Mouse (Mus musculus) liver, embryonic 16.5 days (tissue): ENCODE measurements around the gene Olfr1443. TPM values are rescaled to one million over a fixed set of nuclear protein-coding genes. Genes with fewer than 3 reads are reported as not detected.
"Not testable (repeated sequence)": the region's sequence is repeated elsewhere in the genome, so short reads cannot be mapped to it uniquely, and the experiment has no call there.

Experiments used
- ATAC-seq: fragments of 200-750 bp; cut with Nextera tagmentation; 2 replicates; pipeline ENCODE4 v1.8.0; 2017; ENCODE audit warnings: low read depth, mild to moderate bottlenecking, moderate number of reproducible peaks, moderate library complexity
- H3K27ac ChIP-seq: fragments of 300-500 bp; sonication (generic); 2 replicates; pipeline ENCODE4 v1.5.1; 2014; ENCODE audit warnings: mild to moderate bottlenecking, low read length
- H3K27me3 ChIP-seq: fragments of 300-500 bp; sonication (generic); 2 replicates; pipeline ENCODE4 v1.6.1; 2014; ENCODE audit warnings: low read depth, low read length, mixed read lengths; ENCODE audit not compliant: control insufficient read depth, insufficient read depth
- H3K36me3 ChIP-seq: fragments of 300-500 bp; sonication (generic); 2 replicates; pipeline ENCODE4 v1.6.1; 2014; ENCODE audit warnings: mild to moderate bottlenecking; ENCODE audit not compliant: control insufficient read depth, insufficient read depth
- H3K4me1 ChIP-seq: fragments of 300-500 bp; sonication (generic); 2 replicates; pipeline ENCODE4 v1.6.1; 2014; ENCODE audit warnings: low read depth, low read length, mixed read lengths; ENCODE audit not compliant: control insufficient read depth
- H3K4me2 ChIP-seq: fragments of 300-500 bp; sonication (generic); 2 replicates; pipeline ENCODE4 v1.6.1; 2014; ENCODE audit warnings: low read depth, low read length, mixed read lengths
- H3K4me3 ChIP-seq: fragments of 300-500 bp; sonication (generic); 2 replicates; pipeline ENCODE4 v1.5.1; 2014; ENCODE audit warnings: low read depth, mild to moderate bottlenecking, low read length
- H3K9ac ChIP-seq: fragments of 300-500 bp; sonication (generic); 2 replicates; pipeline ENCODE4 v1.6.1; 2014; ENCODE audit warnings: low read depth, low read length
- H3K9me3 ChIP-seq: fragments of 300-500 bp; sonication (generic); replicated peaks from 2 replicates; pipeline ENCODE4 v1.6.1; 2016; ENCODE audit warnings: low read length; ENCODE audit not compliant: control insufficient read depth
- WGBS: fragments of 180-500 bp; shearing (Covaris S2); extraction: QIAGEN DNeasy Blood & Tissue Kit; methylation state at CpG from one replicate; pipeline ENCODE4 v1.1.7; 2014; ENCODE audit not compliant: insufficient replicate concordance; 5-methylcytosine and 5-hydroxymethylcytosine counted together
- polyA plus RNA-seq: library from polyadenylated mRNA; unstranded; fragments of >200 nt; fragmentation: Nextera tagmentation; extraction: Ambion mirVana; gene quantifications from 2 replicates; pipeline ENCODE4 v1.2.1, GENCODE M21; 2015

The Olfr1443 gene
- polyA plus RNA-seq, 1 experiment from 2014 or later = not detected

DNA sequence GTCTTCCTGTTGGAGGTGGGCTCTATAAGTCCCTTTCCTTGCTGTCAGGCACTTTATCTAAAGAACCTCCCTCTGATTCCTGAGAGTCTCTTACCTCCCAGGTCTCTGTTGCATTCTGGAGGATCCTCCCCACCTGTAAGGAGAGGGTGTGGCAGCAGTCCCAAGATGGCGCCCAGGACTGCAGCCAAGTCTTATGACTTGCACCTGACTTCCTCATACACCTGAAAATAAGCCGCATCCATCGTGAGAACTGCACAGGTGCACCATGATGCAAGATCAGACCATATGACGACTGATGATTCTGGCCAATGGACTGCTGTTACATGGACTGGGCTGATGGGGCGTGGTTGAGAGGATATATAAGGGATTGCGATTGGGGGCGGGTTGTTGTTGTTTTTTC is 43.7 kb downstream of the Olfr1443 start:
- H3K9me3 ChIP-seq = not testable (repeated sequence)
- 71% methylated on average over 7 of the region's 7 CpGs for WGBS

GRCm38 (mm10) chr19:12722308-12722707 is 44.4 kb downstream of the Olfr1443 start:
- ATAC-seq = no peak

More for the DNA sequence above, 43.7 kb downstream of the Olfr1443 start:
- H3K36me3 ChIP-seq, H3K4me2 ChIP-seq, H3K27me3 ChIP-seq, H3K27ac ChIP-seq, H3K4me3 ChIP-seq, H3K9ac ChIP-seq, H3K4me1 ChIP-seq, ATAC-seq: not testable (repeated sequence)

DNA sequence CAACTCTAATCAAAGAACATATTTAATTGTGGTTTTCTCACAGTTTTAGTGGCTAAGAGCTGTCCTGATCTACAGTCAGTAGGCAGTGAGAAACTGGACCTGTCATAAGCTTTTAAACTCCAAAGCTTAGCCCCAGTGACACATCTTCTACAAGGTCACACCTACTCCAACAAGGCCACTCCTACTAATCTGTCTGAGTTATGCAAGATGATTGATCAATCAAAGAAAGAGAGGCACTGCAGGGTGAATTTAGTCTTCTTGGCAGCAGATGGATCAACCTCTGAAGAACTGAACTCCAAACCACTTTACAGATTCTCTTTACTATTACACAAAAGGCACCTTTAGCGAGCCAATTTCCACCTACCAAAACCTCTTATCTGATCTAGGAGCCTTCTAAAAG is 47.9 kb downstream of the Olfr1443 start:
- no peaks in the 10 kb centered on the region for H3K36me3 ChIP-seq
- no peak overlapping the region for H3K4me2 ChIP-seq
- no peaks in the 10 kb centered on the region for H3K27me3 ChIP-seq
- ATAC-seq = no peak
- H3K27ac ChIP-seq = no peak overlapping the region
- no peak overlapping the region for H3K4me3 ChIP-seq
- no peaks in the 10 kb centered on the region for H3K4me1 ChIP-seq
- 47% methylated on average over 1 of the region's 1 CpGs for WGBS
- no peak overlapping the region for H3K9ac ChIP-seq
- no peaks in the 10 kb centered on the region for H3K9me3 ChIP-seq

More at GRCm38 (mm10) chr19:12722308-12722707, 44.4 kb downstream of the Olfr1443 start:
- H3K9me3 ChIP-seq = no peaks in the 10 kb centered on the region
- H3K27ac ChIP-seq = no peak overlapping the region
- H3K27me3 ChIP-seq = no peaks in the 10 kb centered on the region
- 36% methylated on average over 2 of the region's 3 CpGs for WGBS
- no peak overlapping the region for H3K9ac ChIP-seq
- no peak overlapping the region for H3K4me2 ChIP-seq
- no peak overlapping the region for H3K4me3 ChIP-seq
- H3K4me1 ChIP-seq = no peaks in the 10 kb centered on the region
- H3K36me3 ChIP-seq = no peaks in the 10 kb centered on the region

GRCm38 (mm10) chr19:12731036-12731435 is 53.1 kb downstream of the Olfr1443 start:
- no peaks in the 10 kb centered on the region for H3K4me1 ChIP-seq
- H3K36me3 ChIP-seq = no peaks in the 10 kb centered on the region
- no peak overlapping the region for H3K4me2 ChIP-seq
- no peak overlapping the region for H3K27ac ChIP-seq
- 48% methylated on average over 1 of the region's 1 CpGs for WGBS
- no peak for ATAC-seq
- H3K9me3 ChIP-seq = no peaks in the 10 kb centered on the region
- no peaks in the 10 kb centered on the region for H3K27me3 ChIP-seq
- no peak overlapping the region for H3K9ac ChIP-seq
- H3K4me3 ChIP-seq = no peak overlapping the region

DNA sequence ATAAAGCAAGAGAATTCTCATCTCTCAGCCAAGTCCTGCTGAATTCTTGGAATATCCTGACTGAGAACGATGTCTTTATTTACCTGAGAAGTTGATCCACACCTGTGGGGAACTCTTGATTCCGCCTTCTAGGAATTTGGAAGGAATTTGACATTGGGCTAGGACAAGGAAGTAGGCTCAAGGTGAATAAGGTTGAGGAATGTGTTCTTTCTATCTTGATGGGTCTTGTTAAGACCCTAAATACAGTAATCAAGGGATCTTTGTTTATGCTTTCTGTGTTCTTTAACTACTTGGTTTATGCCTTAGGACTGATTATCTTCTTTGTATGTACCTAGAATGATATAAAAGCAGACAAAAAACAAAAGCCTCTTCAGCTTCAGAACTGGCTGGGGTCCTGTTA is 54.0 kb downstream of the Olfr1443 start:
- 57% methylated on average over 2 of the region's 2 CpGs for WGBS
- Histone ChIP-seq H3K27ac (no peak overlapping the region), H3K4me1 (no peaks in the 10 kb centered on the region), H3K27me3 (no peaks in the 10 kb centered on the region), H3K9me3 (no peaks in the 10 kb centered on the region), H3K4me3 (no peak overlapping the region), H3K9ac (no peak overlapping the region), H3K36me3 (no peaks in the 10 kb centered on the region), H3K4me2 (no peak overlapping the region)
- no peak for ATAC-seq

Other genes starting within 250 kb of the Olfr1443 start
- 2.3 and 2.5 TPM in 2 replicates for gene Mpeg1, start 217.3 kb upstream of the Olfr1443 start, polyA plus RNA-seq
- 2.0 and 2.2 TPM in 2 replicates for gene Dtx4, start 176.7 kb upstream of the Olfr1443 start, polyA plus RNA-seq
- 21.7 and 26.0 TPM in 2 replicates for gene Fam111a, start 132.4 kb upstream of the Olfr1443 start, polyA plus RNA-seq
- 20.2 and 22.6 TPM in 2 replicates for gene Gm4952, start 78.1 kb upstream of the Olfr1443 start, polyA plus RNA-seq
- 0.23 and 0.38 TPM in 2 replicates for gene Glyat, start 44.8 kb upstream of the Olfr1443 start, polyA plus RNA-seq
- not detected in 2 replicates for gene Olfr1442, start 7.7 kb upstream of the Olfr1443 start, polyA plus RNA-seq
- 7.1 and 9.5 TPM in 2 replicates for gene Keg1, start 17.7 kb downstream of the Olfr1443 start, polyA plus RNA-seq
- gene Cntf, start 87.5 kb downstream of the Olfr1443 start, polyA plus RNA-seq = 0.63 and 0.66 TPM in 2 replicates
- 5.8 and 6.3 TPM in 2 replicates for gene Zfp91, start 118.0 kb downstream of the Olfr1443 start, polyA plus RNA-seq
- gene Lpxn, start 118.1 kb downstream of the Olfr1443 start, polyA plus RNA-seq = 2.2 and 2.3 TPM in 2 replicates
- not detected in 2 replicates for gene Gm5244, start 168.6 kb downstream of the Olfr1443 start, polyA plus RNA-seq
- gene Olfr1444, start 179.2 kb downstream of the Olfr1443 start, polyA plus RNA-seq = not detected in 2 replicates
- gene Olfr1445, start 205.7 kb downstream of the Olfr1443 start, polyA plus RNA-seq = not detected in 2 replicates
- not detected in 2 replicates for gene Olfr1446, start 215.4 kb downstream of the Olfr1443 start, polyA plus RNA-seq
- gene Olfr1447, start 225.6 kb downstream of the Olfr1443 start, polyA plus RNA-seq = not detected in 2 replicates
- gene Olfr1448, start 246.3 kb downstream of the Olfr1443 start, polyA plus RNA-seq = not detected in 2 replicates